Mouse (Mus musculus): ENCODE measurements around the gene Dok5.

The Dok5 gene

GRCm38 (mm10) chr2:170926237-170926636 is 194.6 kb downstream of the Dok5 start:
- no peak for DNase-seq (ENCODE audit: low spot score in 2 of 2)
